Mouse (Mus musculus) heart, embryonic 13.5 days (tissue): Measurements from ENCODE around the gene Chpt1. TPM values are rescaled to one million over a fixed set of nuclear protein-coding genes. Genes with fewer than 3 reads are reported as not detected.

Experiments
- ATAC-seq: fragments of 200-750 bp; cut with Nextera tagmentation; 2 replicates; pipeline ENCODE4 v1.8.0; 2017; ENCODE audit warnings: moderate TSS enrichment; ENCODE audit not compliant: insufficient number of reproducible peaks, low FRiP score, low TSS enrichment; ENCODE audit errors: extremely low read depth
- H3K27ac ChIP-seq: fragments of 300-500 bp; sonication (generic); replicated peaks from 2 replicates; pipeline ENCODE4 v1.5.1; 2015; ENCODE audit warnings: moderate library complexity, mild to moderate bottlenecking, inconsistent platforms
- H3K27me3 ChIP-seq: fragments of 300-500 bp; sonication (generic); replicated peaks from 2 replicates; pipeline ENCODE4 v1.6.1; 2015; ENCODE audit warnings: mild to moderate bottlenecking, inconsistent platforms
- H3K36me3 ChIP-seq: fragments of 300-500 bp; sonication (generic); 2 replicates; pipeline ENCODE4 v1.6.1; 2015; ENCODE audit warnings: mild to moderate bottlenecking, inconsistent platforms
- H3K4me1 ChIP-seq: fragments of 300-500 bp; sonication (generic); 2 replicates; pipeline ENCODE4 v1.6.1; 2015; ENCODE audit warnings: inconsistent platforms
- H3K4me2 ChIP-seq: fragments of 300-500 bp; sonication (generic); 2 replicates; pipeline ENCODE4 v1.6.1; 2015; ENCODE audit warnings: inconsistent platforms, mild to moderate bottlenecking, moderate library complexity
- H3K4me3 ChIP-seq: fragments of 300-500 bp; sonication (generic); 2 replicates; pipeline ENCODE4 v1.5.1; 2015; ENCODE audit warnings: moderate library complexity, mild to moderate bottlenecking, inconsistent platforms
- H3K9ac ChIP-seq: fragments of 300-500 bp; sonication (generic); 2 replicates; pipeline ENCODE4 v1.6.1; 2015; ENCODE audit warnings: inconsistent platforms, mild to moderate bottlenecking, moderate library complexity
- H3K9me3 ChIP-seq: fragments of 300-500 bp; sonication (generic); 2 replicates; pipeline ENCODE4 v1.6.1; 2016; ENCODE audit warnings: inconsistent platforms
- WGBS: fragments of 180-500 bp; shearing (Covaris S2); methylation state at CpG from one replicate; pipeline ENCODE4 v1.1.7; 2015; ENCODE audit warnings: mixed read lengths; 5-methylcytosine and 5-hydroxymethylcytosine counted together
- polyA plus RNA-seq: library from polyadenylated mRNA; unstranded; fragments of >200 nt; fragmentation: Nextera tagmentation; extraction: Ambion mirVana; gene quantifications from 2 replicates; pipeline ENCODE4 v1.2.1, GENCODE M21; 2015

The Chpt1 gene
- polyA plus RNA-seq, 1 experiment from 2014 or later = 14.2 TPM

- H3K4me1 ChIP-seq = peaks cover 5% of the 10 kb centered on the region
- no peaks in the 10 kb centered on the region for H3K27me3 ChIP-seq
- H3K9ac ChIP-seq = no peak overlapping the region
- H3K9me3 ChIP-seq = no peaks in the 10 kb centered on the region
- no peak overlapping the region for H3K27ac ChIP-seq
- H3K4me2 ChIP-seq = no peak overlapping the region
- ATAC-seq = no peak
- H3K36me3 ChIP-seq = peaks cover 28% of the 10 kb centered on the region
- H3K4me3 ChIP-seq = no peak overlapping the region
- WGBS = 93% methylated on average over 2 of the region's 2 CpGs
These were observed 77.6 kb downstream of the Chpt1 start for GRCm38 (mm10) chr10:88426158-88426816.

GRCm38 (mm10) chr10:88420655-88421435, 83.0 kb downstream of the Chpt1 start:
- Histone ChIP-seq H3K9ac (no peak overlapping the region), H3K4me1 (peaks cover 13% of the 10 kb centered on the region), H3K36me3 (peaks cover 36% of the 10 kb centered on the region), H3K27ac (no peak overlapping the region), H3K4me3 (no peak overlapping the region), H3K27me3 (no peaks in the 10 kb centered on the region), H3K9me3 (no peaks in the 10 kb centered on the region), H3K4me2 (no peak overlapping the region)
- no peak for ATAC-seq
- WGBS = 73% methylated on average over 19 of the region's 19 CpGs

GRCm38 (mm10) chr10:88420141-88420541, 83.7 kb downstream of the Chpt1 start:
- Histone ChIP-seq H3K9ac (no peak overlapping the region), H3K27me3 (no peaks in the 10 kb centered on the region), H3K27ac (no peak overlapping the region), H3K4me1 (peaks cover 13% of the 10 kb centered on the region), H3K4me3 (no peak overlapping the region), H3K4me2 (no peak overlapping the region), H3K9me3 (no peaks in the 10 kb centered on the region), H3K36me3 (peaks cover 43% of the 10 kb centered on the region)
- WGBS = 77% methylated on average over 11 of the region's 11 CpGs
- no peak for ATAC-seq

GRCm38 (mm10) chr10:88417686-88418085, 86.2 kb downstream of the Chpt1 start:
- no peak overlapping the region for H3K27ac ChIP-seq
- H3K9me3 ChIP-seq = no peaks in the 10 kb centered on the region
- peaks cover 13% of the 10 kb centered on the region for H3K4me1 ChIP-seq
- no peak overlapping the region for H3K4me2 ChIP-seq
- no peak overlapping the region for H3K9ac ChIP-seq
- no peak overlapping the region for H3K4me3 ChIP-seq
- H3K27me3 ChIP-seq = no peaks in the 10 kb centered on the region
- 83% methylated on average over 5 of the region's 5 CpGs for WGBS
- H3K36me3 ChIP-seq = peaks cover 45% of the 10 kb centered on the region
- ATAC-seq = no peak

GRCm38 (mm10) chr10:88412290-88412995, 91.4 kb downstream of the Chpt1 start:
- H3K9ac ChIP-seq = no peak overlapping the region
- H3K4me3 ChIP-seq = no peak overlapping the region
- H3K4me1 ChIP-seq = peaks cover 20% of the 10 kb centered on the region
- no peak for ATAC-seq
- WGBS = 76% methylated on average over 17 of the region's 17 CpGs
- no peak overlapping the region for H3K4me2 ChIP-seq
- no peaks in the 10 kb centered on the region for H3K27me3 ChIP-seq
- no peaks in the 10 kb centered on the region for H3K9me3 ChIP-seq
- H3K36me3 ChIP-seq = peaks cover 26% of the 10 kb centered on the region
- no peak overlapping the region for H3K27ac ChIP-seq

- Histone ChIP-seq H3K36me3 (peaks cover 5% of the 10 kb centered on the region; the same call in 1 of the 2 replicates), H3K4me1 (peaks cover 25% of the 10 kb centered on the region), H3K27ac (no peak overlapping the region), H3K9me3 (no peaks in the 10 kb centered on the region), H3K4me2 (no peak overlapping the region), H3K27me3 (no peaks in the 10 kb centered on the region), H3K9ac (no peak overlapping the region), H3K4me3 (no peak overlapping the region)
- WGBS = 55% methylated on average over 2 of the region's 2 CpGs
- ATAC-seq = no peak
These were observed 94.1 kb downstream of the Chpt1 start for GRCm38 (mm10) chr10:88409751-88410150.

GRCm38 (mm10) chr10:88407875-88408631, 95.8 kb downstream of the Chpt1 start:
- H3K27me3 ChIP-seq = no peaks in the 10 kb centered on the region
- no peak overlapping the region for H3K4me3 ChIP-seq
- H3K4me1 ChIP-seq = peaks cover 25% of the 10 kb centered on the region
- no peak for ATAC-seq
- no peak overlapping the region for H3K27ac ChIP-seq
- 76% methylated on average over 12 of the region's 12 CpGs for WGBS
- H3K9ac ChIP-seq = no peak overlapping the region
- no peaks in the 10 kb centered on the region for H3K36me3 ChIP-seq
- no peaks in the 10 kb centered on the region for H3K9me3 ChIP-seq
- no peak overlapping the region for H3K4me2 ChIP-seq

- peaks cover 14% of the 10 kb centered on the region for H3K36me3 ChIP-seq
- H3K4me2 ChIP-seq = no peak overlapping the region
- no peaks in the 10 kb centered on the region for H3K27me3 ChIP-seq
- WGBS = 73% methylated on average over 7 of the region's 7 CpGs
- no peak overlapping the region for H3K9ac ChIP-seq
- H3K4me3 ChIP-seq = no peak overlapping the region
- no peaks in the 10 kb centered on the region for H3K9me3 ChIP-seq
- peaks cover 20% of the 10 kb centered on the region for H3K4me1 ChIP-seq
- no peak overlapping the region for H3K27ac ChIP-seq
- no peak for ATAC-seq
These were observed 98.1 kb downstream of the Chpt1 start for GRCm38 (mm10) chr10:88405812-88406211.

GRCm38 (mm10) chr10:88404220-88404619, 99.7 kb downstream of the Chpt1 start:
- Histone ChIP-seq H3K27ac (no peak overlapping the region), H3K4me2 (no peak overlapping the region), H3K9ac (no peak overlapping the region), H3K4me1 (peaks cover 13% of the 10 kb centered on the region), H3K9me3 (no peaks in the 10 kb centered on the region), H3K27me3 (no peaks in the 10 kb centered on the region), H3K4me3 (no peak overlapping the region), H3K36me3 (peaks cover 14% of the 10 kb centered on the region)
- no peak for ATAC-seq
- 77% methylated on average over 6 of the region's 6 CpGs for whole genome bisulfite sequencing

- WGBS = 87% methylated on average over 4 of the region's 4 CpGs
- ATAC-seq = no peak
These were observed 100.9 kb downstream of the Chpt1 start for GRCm38 (mm10) chr10:88403021-88403420.

More at GRCm38 (mm10) chr10:88403021-88403420, 100.9 kb downstream of the Chpt1 start:
- H3K9me3 ChIP-seq = no peaks in the 10 kb centered on the region
- H3K9ac ChIP-seq = no peak overlapping the region
- peaks cover 14% of the 10 kb centered on the region for H3K36me3 ChIP-seq
- H3K4me2 ChIP-seq = no peak overlapping the region
- H3K27ac ChIP-seq = no peak overlapping the region
- no peaks in the 10 kb centered on the region for H3K27me3 ChIP-seq
- peaks cover 10% of the 10 kb centered on the region for H3K4me1 ChIP-seq
- H3K4me3 ChIP-seq = no peak overlapping the region
